Mouse (Mus musculus) pancreas, adult 10 weeks (tissue): ENCODE data around the gene Nr4a1. TPM values are rescaled to one million over a fixed set of nuclear protein-coding genes. Genes with fewer than 3 reads are reported as not detected.

ENCODE experiments used
- polyA plus RNA-seq: library from polyadenylated mRNA; stranded (reverse); fragments of 350-450 nt; fragmentation: Illumina TruSeq; extraction: RNeasy Lipid Tissue Mini Kit (QIAGEN cat#74804); gene quantifications from one replicate; pipeline ENCODE4 v1.2.3, GENCODE M21; 2015; ENCODE audit warnings: low read depth, low replicate concordance; ENCODE audit not compliant: insufficient read depth

Gene Nr4a1
- polyA plus RNA-seq, result 23.3 TPM

GRCm38 (mm10) chr15:101253886-101254795 is at the start of gene Nr4a1:
Gene Nr4a1 (plus strand): TSS chr15:101254269.

GRCm38 (mm10) chr15:101224006-101224906 is 29.8 kb upstream of the Nr4a1 start, which contains the start of gene Grasp:
Gene Grasp (plus strand): TSS chr15:101224188.

GRCm38 (mm10) chr15:101283911-101284750 is 30.1 kb downstream of the Nr4a1 start, which contains the start of gene Atg101:
Gene Atg101 (plus strand): TSS chr15:101284272.

GRCm38 (mm10) chr15:101293025-101293621 is 39.1 kb downstream of the Nr4a1 start, which contains the start of gene 6030408B16Rik:
Gene 6030408B16Rik (plus strand): TSS chr15:101293212.

Other genes with a start within 250 kb of the Nr4a1 start
- gene Gm47841, start 206.9 kb upstream of the Nr4a1 start, polyA plus RNA-seq, result not detected
- 1.6 TPM for gene Fignl2, start 175.7 kb upstream of the Nr4a1 start, polyA plus RNA-seq
- not detected for gene Ankrd33, start 138.5 kb upstream of the Nr4a1 start, polyA plus RNA-seq
- 20.3 TPM for gene Acvrl1, start 125.7 kb upstream of the Nr4a1 start, polyA plus RNA-seq
- 3.4 TPM for gene Acvr1b, start 80.2 kb upstream of the Nr4a1 start, polyA plus RNA-seq
- 6.4 TPM for gene Grasp, start 30.1 kb upstream of the Nr4a1 start, polyA plus RNA-seq
- gene Atg101, start 30.0 kb downstream of the Nr4a1 start, polyA plus RNA-seq, result 5.2 TPM
- gene 6030408B16Rik, start 38.9 kb downstream of the Nr4a1 start, polyA plus RNA-seq, result 1.00 TPM
- 1.8 TPM for gene Krt80, start 115.9 kb downstream of the Nr4a1 start, polyA plus RNA-seq
- 8.3 TPM for gene Krt7, start 156.8 kb downstream of the Nr4a1 start, polyA plus RNA-seq
- not detected for gene Krt87, start 184.5 kb downstream of the Nr4a1 start, polyA plus RNA-seq
- not detected for gene Krt88, start 193.5 kb downstream of the Nr4a1 start, polyA plus RNA-seq
- not detected for gene Krt81, start 209.5 kb downstream of the Nr4a1 start, polyA plus RNA-seq
- not detected for gene Krt86, start 219.2 kb downstream of the Nr4a1 start, polyA plus RNA-seq
- not detected for gene Krt83, start 237.2 kb downstream of the Nr4a1 start, polyA plus RNA-seq